Mouse (Mus musculus) fibroblast of lung, adult 2 months (primary cell): ENCODE measurements at regions not wholly inside any gene's neighbourhood (a gene's known extent, or its start where the extent isn't known, plus 50 kb on each side); places are given as distances from the start of the nearest gene placed in this dataset.

ENCODE experiments used
- DNase-seq: peaks from one replicate; pipeline ENCODE4 v3.0.0-alpha.2; 2011; ENCODE audit warnings: low read depth

- no peak for DNase-seq
Measured at GRCm38 (mm10) chr14:80083724-80084123, 99.8 kb downstream of the Olfm4 start.

GRCm38 (mm10) chr14:80097238-80097637 lies 113.4 kb downstream of the Olfm4 start:
- DNase-seq: no peak

GRCm38 (mm10) chr14:80113115-80113687 lies 129.3 kb downstream of the Olfm4 start:
- DNase-seq: no peak

GRCm38 (mm10) chr14:80114326-80114725 lies 130.4 kb downstream of the Olfm4 start:
- no peak for DNase-seq

- no peak for DNase-seq
Measured at GRCm38 (mm10) chr14:80125156-80125555, 141.3 kb downstream of the Olfm4 start.

GRCm38 (mm10) chr14:80128181-80128580 lies 144.3 kb downstream of the Olfm4 start:
- no peak for DNase-seq

- DNase-seq: no peak
Measured at GRCm38 (mm10) chr14:80137541-80137940, 153.7 kb downstream of the Olfm4 start.

GRCm38 (mm10) chr14:80138991-80139791 lies 155.3 kb downstream of the Olfm4 start:
- no peak for DNase-seq

GRCm38 (mm10) chr14:80157002-80157401 lies 173.1 kb downstream of the Olfm4 start:
- DNase-seq: no peak

- DNase-seq: no peak
Measured at GRCm38 (mm10) chr14:80169211-80169610, 185.3 kb downstream of the Olfm4 start.

- no peak for DNase-seq
Measured at GRCm38 (mm10) chr14:80170450-80171180, 186.7 kb downstream of the Olfm4 start.

GRCm38 (mm10) chr14:80172799-80173484 lies 189.1 kb downstream of the Olfm4 start:
- no peak for DNase-seq

- no peak for DNase-seq
Measured at GRCm38 (mm10) chr14:80176464-80176863, 192.6 kb downstream of the Olfm4 start.

GRCm38 (mm10) chr14:80195041-80195440 lies 211.2 kb downstream of the Olfm4 start:
- no peak for DNase-seq

- DNase-seq: no peak
Measured at GRCm38 (mm10) chr14:80212916-80213315, 229.0 kb downstream of the Olfm4 start.

GRCm38 (mm10) chr14:80213666-80214065 lies 229.8 kb downstream of the Olfm4 start:
- DNase-seq: no peak

GRCm38 (mm10) chr14:80215960-80216552 lies 232.2 kb downstream of the Olfm4 start:
- no peak for DNase-seq

- no peak for DNase-seq
Measured at GRCm38 (mm10) chr14:80232066-80232465, 248.2 kb downstream of the Olfm4 start.

- DNase-seq: no peak
Measured at GRCm38 (mm10) chr14:80232976-80233375, 249.1 kb downstream of the Olfm4 start.

- DNase-seq: no peak
Measured at GRCm38 (mm10) chr14:80237136-80237535, 253.3 kb downstream of the Olfm4 start.

GRCm38 (mm10) chr14:80237552-80237951 lies 253.7 kb downstream of the Olfm4 start:
- no peak for DNase-seq
